Mouse (Mus musculus): ENCODE data around the gene Togaram2.

- TF ChIP-seq POLR2A (IDR thresholded peaks at IDR 0.05; ENCODE audit: borderline replicate concordance, insufficient read depth, low read length) (no peak), CTCF (IDR thresholded peaks at IDR 0.05; ENCODE audit: borderline replicate concordance, insufficient read depth, low read depth, low read length) (no peak)
These were observed 34.7 kb downstream of the Togaram2 start for GRCm38 (mm10) chr17:71707715-71708114.

All from cerebellum, adult 2 months (tissue).